Mouse (Mus musculus): ENCODE results near the gene Cfap61. TPM values are rescaled to one million over a fixed set of nuclear protein-coding genes. Genes with fewer than 3 reads are reported as not detected.

Cfap61 gene
- polyA plus RNA-seq, 1 experiment from 2014 or later = not detected

DNA sequence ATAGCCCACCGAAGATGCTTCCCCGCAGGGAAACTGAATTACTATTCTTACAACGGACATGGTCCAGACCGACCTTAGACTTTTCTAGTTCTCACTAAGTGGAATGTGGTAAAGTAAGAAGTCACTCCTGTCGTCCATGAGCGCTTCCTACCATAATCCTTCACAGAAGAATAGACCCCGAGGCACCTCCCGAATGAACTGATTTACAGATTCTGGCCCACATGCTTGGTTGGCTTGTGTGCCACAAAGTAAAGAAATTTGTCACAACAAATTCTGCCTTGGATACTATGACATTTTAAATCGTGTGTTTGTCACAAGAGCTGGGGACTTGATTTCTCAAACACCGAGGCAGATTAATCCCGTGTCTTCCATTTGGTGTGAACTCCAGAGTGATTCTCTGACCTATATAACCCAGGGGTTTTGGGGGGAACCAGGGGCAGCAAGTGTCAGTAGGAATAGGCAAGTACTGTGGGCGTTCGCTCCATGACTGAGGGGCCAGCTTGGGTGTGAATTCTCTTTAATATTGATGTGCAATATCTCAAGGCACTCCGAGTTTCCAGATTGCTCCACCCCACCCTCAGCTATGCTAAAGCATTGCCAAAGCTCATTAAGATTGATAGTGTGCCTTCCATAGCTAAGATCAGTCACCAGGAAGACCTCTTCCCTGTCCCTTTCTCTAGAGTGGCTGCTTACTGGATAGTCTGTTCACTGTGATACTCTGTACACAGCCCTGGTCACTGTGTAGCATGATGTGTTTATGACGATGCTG, 214.8 kb downstream of the Cfap61 start:
- Histone ChIP-seq H3K4me2 (ENCODE audit: low read depth, low read length) (no peak overlapping the region), H3K4me3 (ENCODE audit: low read depth, low read length) (no peak overlapping the region), H3K9ac (replicated peaks) (no peak overlapping the region), H3K9me3 (ENCODE audit: low read length) (no peaks in the 10 kb centered on the region), H3K27me3 (ENCODE audit: insufficient read depth, low read length) (no peaks in the 10 kb centered on the region), H3K36me3 (replicated peaks; ENCODE audit: insufficient read depth, low read length) (no peaks in the 10 kb centered on the region), H3K27ac (ENCODE audit: low read depth) (no peak overlapping the region), H3K4me1 (ENCODE audit: insufficient read depth) (no peaks in the 10 kb centered on the region)
- DNase-seq (no peak), ATAC-seq (no peak)
- no peak for TF ChIP-seq CTCF (IDR thresholded peaks at IDR 0.05; ENCODE audit: low read depth)
- TF ChIP-seq EP300 (IDR thresholded peaks at IDR 0.05; ENCODE audit: low read depth) = no peak
- 84% methylated on average over 15 of the region's 15 CpGs for WGBS (ENCODE audit: insufficient replicate concordance)

GRCm38 (mm10) chr2:146168017-146168803, 233.6 kb downstream of the Cfap61 start:
- no peaks in the 10 kb centered on the region for H3K27me3 ChIP-seq (ENCODE audit: insufficient read depth, low read length)
- ATAC-seq (no peak), DNase-seq (no peak)
- H3K4me2 ChIP-seq (ENCODE audit: low read depth, low read length) = no peak overlapping the region
- no peak overlapping the region for H3K4me3 ChIP-seq (ENCODE audit: low read depth, low read length)
- no peaks in the 10 kb centered on the region for H3K36me3 ChIP-seq (replicated peaks; ENCODE audit: insufficient read depth, low read length)
- H3K27ac ChIP-seq (ENCODE audit: low read depth) = no peak overlapping the region
- no peak overlapping the region for H3K9ac ChIP-seq (replicated peaks)
- TF ChIP-seq EP300 (IDR thresholded peaks at IDR 0.05; ENCODE audit: low read depth) = no peak
- TF ChIP-seq CTCF (IDR thresholded peaks at IDR 0.05; ENCODE audit: low read depth) = no peak
- H3K9me3 ChIP-seq (ENCODE audit: low read length) = no peaks in the 10 kb centered on the region
- no peaks in the 10 kb centered on the region for H3K4me1 ChIP-seq (ENCODE audit: insufficient read depth)
- WGBS (ENCODE audit: insufficient replicate concordance) = 73% methylated on average over 14 of the region's 14 CpGs

- Histone ChIP-seq H3K4me3 (ENCODE audit: low read depth, low read length) (no peak overlapping the region), H3K9ac (replicated peaks) (no peak overlapping the region), H3K4me1 (ENCODE audit: insufficient read depth) (no peaks in the 10 kb centered on the region), H3K27me3 (ENCODE audit: insufficient read depth, low read length) (no peaks in the 10 kb centered on the region), H3K27ac (ENCODE audit: low read depth) (no peak overlapping the region), H3K36me3 (replicated peaks; ENCODE audit: insufficient read depth, low read length) (no peaks in the 10 kb centered on the region), H3K4me2 (ENCODE audit: low read depth, low read length) (no peak overlapping the region), H3K9me3 (ENCODE audit: low read length) (no peaks in the 10 kb centered on the region)
- WGBS (ENCODE audit: insufficient replicate concordance) = 78% methylated on average over 7 of the region's 7 CpGs
- no peak for TF ChIP-seq CTCF (IDR thresholded peaks at IDR 0.05; ENCODE audit: low read depth)
- no peak for TF ChIP-seq EP300 (IDR thresholded peaks at IDR 0.05; ENCODE audit: low read depth)
- no peak for DNase-seq
- ATAC-seq = no peak
These were observed 234.9 kb downstream of the Cfap61 start for GRCm38 (mm10) chr2:146169492-146169891.

GRCm38 (mm10) chr2:146172106-146172505, 237.5 kb downstream of the Cfap61 start:
- ATAC-seq = no peak
- H3K27me3 ChIP-seq (ENCODE audit: insufficient read depth, low read length) = no peaks in the 10 kb centered on the region
- no peak overlapping the region for H3K9ac ChIP-seq (replicated peaks)
- no peak overlapping the region for H3K27ac ChIP-seq (ENCODE audit: low read depth)
- no peak overlapping the region for H3K4me3 ChIP-seq (ENCODE audit: low read depth, low read length)
- no peaks in the 10 kb centered on the region for H3K9me3 ChIP-seq (ENCODE audit: low read length)
- WGBS (ENCODE audit: insufficient replicate concordance) = 59% methylated on average over 4 of the region's 4 CpGs
- no peak for TF ChIP-seq CTCF (IDR thresholded peaks at IDR 0.05; ENCODE audit: low read depth)
- TF ChIP-seq EP300 (IDR thresholded peaks at IDR 0.05; ENCODE audit: low read depth) = no peak
- DNase-seq = no peak
- H3K4me2 ChIP-seq (ENCODE audit: low read depth, low read length) = no peak overlapping the region
- H3K36me3 ChIP-seq (replicated peaks; ENCODE audit: insufficient read depth, low read length) = no peaks in the 10 kb centered on the region
- H3K4me1 ChIP-seq (ENCODE audit: insufficient read depth) = no peaks in the 10 kb centered on the region

DNA sequence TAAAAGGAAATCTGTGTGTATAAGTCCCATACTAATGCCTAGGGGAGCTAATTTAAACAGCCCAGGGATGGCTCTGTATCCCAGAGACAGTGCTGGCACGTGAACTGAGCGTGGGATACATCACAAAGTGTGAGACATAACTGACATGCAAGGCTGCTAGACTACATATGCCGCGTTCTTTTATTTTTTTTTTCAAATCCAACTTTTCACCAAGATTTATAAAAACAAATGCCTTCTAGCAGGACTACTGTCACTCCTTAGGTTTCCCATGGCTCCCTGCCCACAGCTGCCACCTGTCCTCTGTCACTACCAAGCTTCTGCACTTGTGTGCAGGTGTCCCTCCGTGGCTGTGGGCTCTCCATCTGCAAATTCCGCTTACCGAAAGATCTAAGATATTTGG, 239.6 kb downstream of the Cfap61 start:
- no peak overlapping the region for H3K4me3 ChIP-seq (ENCODE audit: low read depth, low read length)
- TF ChIP-seq EP300 (IDR thresholded peaks at IDR 0.05; ENCODE audit: low read depth) (no peak), CTCF (IDR thresholded peaks at IDR 0.05; ENCODE audit: low read depth) (no peak)
- H3K27ac ChIP-seq (ENCODE audit: low read depth) = no peak overlapping the region
- H3K27me3 ChIP-seq (ENCODE audit: insufficient read depth, low read length) = no peaks in the 10 kb centered on the region
- no peak overlapping the region for H3K9ac ChIP-seq (replicated peaks)
- 0 out of 2 replicates have a peak, but pooled peaks cover 5% of the 10 kb centered on the region for H3K9me3 ChIP-seq (ENCODE audit: low read length)
- no peak overlapping the region for H3K4me2 ChIP-seq (ENCODE audit: low read depth, low read length)
- ATAC-seq (no peak), DNase-seq (no peak)
- 88% methylated on average over 7 of the region's 7 CpGs for WGBS (ENCODE audit: insufficient replicate concordance)
- H3K36me3 ChIP-seq (replicated peaks; ENCODE audit: insufficient read depth, low read length) = no peaks in the 10 kb centered on the region
- no peaks in the 10 kb centered on the region for H3K4me1 ChIP-seq (ENCODE audit: insufficient read depth)

DNA sequence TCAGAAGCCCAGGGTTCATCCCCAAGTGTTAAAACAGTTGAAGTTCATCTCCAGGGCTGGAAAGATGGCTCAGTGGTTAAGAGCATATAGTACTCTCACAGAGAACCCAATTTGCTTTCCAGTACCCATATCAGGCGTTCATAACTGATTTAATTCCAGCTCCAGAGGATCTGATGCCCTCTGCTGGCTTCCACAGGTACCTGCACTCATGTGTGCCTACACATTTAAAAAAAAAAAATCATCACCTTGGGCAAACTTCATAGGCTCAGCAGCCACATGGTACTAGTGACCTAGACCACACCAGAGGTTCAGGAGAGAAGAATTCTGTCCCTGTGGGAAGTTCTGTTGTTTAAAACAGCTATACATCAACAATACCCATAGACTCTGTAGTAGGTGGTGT, 244.1 kb downstream of the Cfap61 start:
- ATAC-seq (no peak), DNase-seq (no peak)
- no peaks in the 10 kb centered on the region for H3K36me3 ChIP-seq (replicated peaks; ENCODE audit: insufficient read depth, low read length)
- H3K4me3 ChIP-seq (ENCODE audit: low read depth, low read length) = no peak overlapping the region
- TF ChIP-seq CTCF (IDR thresholded peaks at IDR 0.05; ENCODE audit: low read depth) (0 out of 2 replicates have a peak, but pooled peaks have one; percentile 4), EP300 (IDR thresholded peaks at IDR 0.05; ENCODE audit: low read depth) (no peak)
- no peak overlapping the region for H3K9ac ChIP-seq (replicated peaks)
- no peaks in the 10 kb centered on the region for H3K4me1 ChIP-seq (ENCODE audit: insufficient read depth)
- 0 out of 2 replicates have a peak, but pooled peaks cover 5% of the 10 kb centered on the region for H3K9me3 ChIP-seq (ENCODE audit: low read length)
- H3K4me2 ChIP-seq (ENCODE audit: low read depth, low read length) = no peak overlapping the region
- no peak overlapping the region for H3K27ac ChIP-seq (ENCODE audit: low read depth)
- 67% methylated on average over 1 of the region's 1 CpGs for WGBS (ENCODE audit: insufficient replicate concordance)
- H3K27me3 ChIP-seq (ENCODE audit: insufficient read depth, low read length) = no peaks in the 10 kb centered on the region

All from liver, postnatal 0 days (tissue).